Mouse (Mus musculus) brain, embryonic 14.5 days (tissue): Measurements from ENCODE around the gene Uncx. TPM values are rescaled to one million over a fixed set of nuclear protein-coding genes. Genes with fewer than 3 reads are reported as not detected.
"Not testable (repeated sequence)": the region's sequence is repeated elsewhere in the genome, so short reads cannot be mapped to it uniquely, and the experiment has no call there.

Experiments
- DNase-seq: peaks from one replicate; pipeline ENCODE4 v3.0.0-alpha.2; 2011; ENCODE audit warnings: low read depth
- CTCF ChIP-seq: fragments of 200-500 bp; IDR thresholded peaks from 2 replicates; pipeline ENCODE4 v1.5.1; 2012; ENCODE audit warnings: inconsistent platforms, mild to moderate bottlenecking, moderate library complexity, borderline replicate concordance; ENCODE audit not compliant: insufficient read depth, insufficient read length; ENCODE audit errors: extremely low read depth
- POLR2A ChIP-seq: fragments of 200-500 bp; IDR thresholded peaks from 2 replicates; pipeline ENCODE4 v1.6.1; 2012; ENCODE audit warnings: mild to moderate bottlenecking, inconsistent platforms, borderline replicate concordance; ENCODE audit not compliant: poor library complexity, insufficient read depth, insufficient read length, severe bottlenecking; ENCODE audit errors: extremely low read depth
- polyA plus RNA-seq: library from polyadenylated mRNA; depleted of rRNA; stranded (reverse); fragments of >200 nt; gene quantifications from 2 replicates; pipeline ENCODE4 v1.2.3, GENCODE M21; 2012

Uncx gene
- polyA plus RNA-seq, 1 experiment = 42.0 TPM

GRCm38 (mm10) chr5:139573606-139574311, 30.5 kb downstream of the Uncx start:
- no peak for DNase-seq
- no peak for TF ChIP-seq CTCF
- TF ChIP-seq POLR2A = no peak

- TF ChIP-seq CTCF = no peak
- no peak for TF ChIP-seq POLR2A
- no peak for DNase-seq
Measured at GRCm38 (mm10) chr5:139575054-139575453, 31.8 kb downstream of the Uncx start.

GRCm38 (mm10) chr5:139580171-139580743, 37.0 kb downstream of the Uncx start:
- TF ChIP-seq CTCF (no peak), POLR2A (no peak)
- peak; percentile 69 for DNase-seq

GRCm38 (mm10) chr5:139581308-139581868, 38.1 kb downstream of the Uncx start:
- TF ChIP-seq POLR2A (no peak), CTCF (0 out of 2 replicates have a peak, but pooled peaks have one; percentile 5)
- peak; percentile 87 for DNase-seq

- peak; percentile 80 for DNase-seq
Measured at GRCm38 (mm10) chr5:139584971-139585747, 41.9 kb downstream of the Uncx start.

GRCm38 (mm10) chr5:139585748-139586060, 42.4 kb downstream of the Uncx start:
- TF ChIP-seq POLR2A (no peak), CTCF (no peak)

More at GRCm38 (mm10) chr5:139584971-139585747, 41.9 kb downstream of the Uncx start:
- TF ChIP-seq POLR2A = no peak
- no peak for TF ChIP-seq CTCF

GRCm38 (mm10) chr5:139587459-139587858, 44.2 kb downstream of the Uncx start:
- peak; percentile 32; the same call in 1 of the 2 replicates for TF ChIP-seq CTCF
- not testable (repeated sequence) for DNase-seq

More at GRCm38 (mm10) chr5:139585748-139586060, 42.4 kb downstream of the Uncx start:
- DNase-seq = no peak

GRCm38 (mm10) chr5:139590682-139591360, 47.5 kb downstream of the Uncx start:
- not testable (repeated sequence) for DNase-seq

GRCm38 (mm10) chr5:139592011-139592410, 48.7 kb downstream of the Uncx start:
- no peak for DNase-seq
- TF ChIP-seq POLR2A (no peak), CTCF (no peak)

GRCm38 (mm10) chr5:139592850-139593249, 49.6 kb downstream of the Uncx start:
- TF ChIP-seq POLR2A = no peak
- TF ChIP-seq CTCF = no peak
- DNase-seq = no peak

GRCm38 (mm10) chr5:139593746-139594145, 50.5 kb downstream of the Uncx start:
- TF ChIP-seq POLR2A (no peak), CTCF (no peak)
- peak; percentile 79 for DNase-seq
